Mouse (Mus musculus): Measurements from ENCODE around the gene Pof1b. TPM values are rescaled to one million over a fixed set of nuclear protein-coding genes. Genes with fewer than 3 reads are reported as not detected.

Gene Pof1b
- polyA plus RNA-seq, 1 experiment, result 1.7 TPM

DNA sequence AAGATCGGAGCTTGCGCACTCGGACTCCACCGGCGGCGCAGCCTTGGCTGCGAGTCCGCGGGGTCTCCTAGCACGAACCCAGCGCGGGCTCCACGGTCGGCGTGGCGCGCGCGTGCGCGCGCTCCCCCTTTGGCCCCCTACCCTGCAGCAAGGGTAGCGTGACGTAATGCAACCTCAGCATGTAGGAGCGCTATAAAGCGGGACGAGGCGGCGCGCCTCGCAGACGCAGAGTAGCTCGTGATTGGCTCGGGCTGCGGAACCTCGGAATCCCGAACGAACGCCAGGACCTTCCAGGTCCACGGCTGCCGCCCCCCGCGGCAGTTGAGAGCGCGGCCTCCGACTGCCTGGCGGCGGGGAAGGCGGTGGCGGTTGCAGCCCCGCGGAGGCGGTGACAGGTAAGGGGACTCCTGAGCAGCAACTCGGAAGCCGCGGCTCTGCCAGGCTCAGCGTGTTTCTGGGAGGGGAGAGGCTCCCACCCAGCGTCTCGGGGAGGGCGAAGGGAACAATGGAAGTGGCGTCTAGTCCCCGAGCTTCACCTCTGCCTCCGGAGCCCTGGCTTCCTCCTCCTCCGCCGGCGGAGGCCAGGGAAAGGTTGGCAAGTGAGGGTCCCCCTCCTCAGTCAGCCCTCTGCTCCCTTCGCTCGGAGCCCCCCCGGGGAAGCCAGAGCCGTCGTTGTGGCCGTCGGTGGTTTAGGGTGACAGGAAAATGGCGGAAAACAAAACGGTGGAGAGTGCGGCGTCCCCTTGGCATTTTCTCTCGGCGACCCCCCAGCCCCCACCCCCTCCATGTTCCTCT lies 97.7 kb downstream of the Pof1b start, which contains the start of gene Zfp711:
TSS of gene Zfp711 (plus strand) at position 16 of the 795 bp plus-strand sequence.
- H3K27ac ChIP-seq (ENCODE audit: insufficient read depth, low read length), result no peak within 1 kb of the TSS
- H3K9ac ChIP-seq (ENCODE audit: low read depth, poor library complexity, severe bottlenecking), result peak within 1 kb of the TSS; percentile 51
- H3K36me3 ChIP-seq (ENCODE audit: control insufficient read depth, insufficient read depth, low read length, poor library complexity, severe bottlenecking), result no peaks in the 10 kb centered on the region
- H3K9me3 ChIP-seq (replicated peaks; ENCODE audit: control insufficient read depth, insufficient read depth, low read length, poor library complexity, severe bottlenecking), result no peaks in the 10 kb centered on the region
- peak within 1 kb of the TSS; percentile 76 for H3K4me3 ChIP-seq (ENCODE audit: low read depth, low read length)
- TF ChIP-seq POLR2A (IDR thresholded peaks at IDR 0.05; ENCODE audit: insufficient read depth, low read length) (no peak), CTCF (IDR thresholded peaks at IDR 0.05; ENCODE audit: low read depth, low read length) (no peak), EP300 (IDR thresholded peaks at IDR 0.05; ENCODE audit: insufficient read depth, low read depth, low read length) (no peak)
- H3K27me3 ChIP-seq (ENCODE audit: control insufficient read depth, insufficient read depth, low read length, poor library complexity, severe bottlenecking), result peaks cover 2% of the 10 kb centered on the region; the same call in 1 of the 2 replicates
- no peaks in the 10 kb centered on the region for H3K4me1 ChIP-seq (ENCODE audit: control insufficient read depth, insufficient read depth, low read length)

Other genes starting within 250 kb of the Pof1b start
- gene 2010106E10Rik, start 203.4 kb downstream of the Pof1b start, polyA plus RNA-seq (2011; ENCODE audit: insufficient read depth, insufficient read length, low read depth, missing spikeins), result not detected in 2 replicates
- 0.73 and 1.5 TPM in 2 replicates for gene Zfp711, start 98.1 kb downstream of the Pof1b start, polyA plus RNA-seq (2011; ENCODE audit: insufficient read depth, insufficient read length, low read depth, missing spikeins)